Mouse (Mus musculus) ES-CJ7 (cell line): ENCODE data around the gene Slc25a4.

Source experiments
- DNase-seq: peaks from one replicate; pipeline ENCODE4 v3.0.0; 2011; ENCODE audit warnings: low read depth, low spot score

The Slc25a4 gene

DNA sequence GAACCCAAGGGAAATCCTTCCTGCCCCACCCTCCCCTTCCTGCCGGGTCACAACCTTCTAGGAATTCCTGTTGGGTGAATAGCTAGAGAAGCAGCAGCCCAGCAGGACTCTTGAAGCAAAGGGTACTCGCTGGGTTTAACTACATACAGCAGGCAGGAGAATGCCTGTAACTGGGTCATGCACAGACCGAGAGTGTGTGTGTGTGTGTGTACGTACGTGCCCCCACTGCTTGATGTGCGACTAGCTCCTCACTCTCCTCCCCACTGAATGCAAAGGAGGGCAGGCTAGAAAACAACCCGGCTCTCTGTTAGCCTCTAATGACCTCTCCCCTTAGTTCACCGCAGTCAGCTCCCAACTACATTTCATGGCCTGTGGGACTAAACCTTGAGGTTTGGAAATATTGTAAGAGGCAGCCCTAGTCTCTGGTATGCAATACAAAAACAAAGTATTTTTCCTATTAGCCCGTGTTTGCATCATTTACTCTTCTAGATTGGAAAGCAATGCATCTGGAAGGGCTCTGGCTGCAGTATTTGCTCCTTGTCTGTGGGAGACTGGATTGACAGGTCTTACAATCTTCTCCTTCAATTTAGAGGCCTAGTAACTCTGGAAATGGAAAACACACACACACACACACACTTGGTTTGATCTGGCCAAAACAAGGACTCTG is 6.0 kb downstream of the Slc25a4 start:
- DNase-seq = peak; percentile 47

DNA sequence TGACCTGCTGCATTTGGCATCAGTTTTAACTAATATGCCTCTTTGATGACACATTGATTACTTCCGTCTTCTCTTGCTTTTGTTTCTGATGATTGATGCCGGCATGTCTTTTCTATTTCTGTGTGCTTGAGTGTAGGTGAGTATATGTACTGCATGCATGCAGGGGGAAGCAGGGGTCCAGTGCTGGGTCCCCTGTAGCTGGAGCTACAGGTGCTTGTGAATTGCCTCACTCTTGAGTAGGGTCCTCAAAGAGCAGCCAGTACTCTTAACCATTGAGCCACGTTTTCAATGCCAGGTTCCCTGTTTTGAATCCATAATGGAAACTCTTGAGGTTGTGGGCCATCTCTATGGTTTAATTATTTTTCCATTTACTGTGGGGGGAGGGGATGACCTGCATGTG is 6.8 kb downstream of the Slc25a4 start:
- no peak for DNase-seq

DNA sequence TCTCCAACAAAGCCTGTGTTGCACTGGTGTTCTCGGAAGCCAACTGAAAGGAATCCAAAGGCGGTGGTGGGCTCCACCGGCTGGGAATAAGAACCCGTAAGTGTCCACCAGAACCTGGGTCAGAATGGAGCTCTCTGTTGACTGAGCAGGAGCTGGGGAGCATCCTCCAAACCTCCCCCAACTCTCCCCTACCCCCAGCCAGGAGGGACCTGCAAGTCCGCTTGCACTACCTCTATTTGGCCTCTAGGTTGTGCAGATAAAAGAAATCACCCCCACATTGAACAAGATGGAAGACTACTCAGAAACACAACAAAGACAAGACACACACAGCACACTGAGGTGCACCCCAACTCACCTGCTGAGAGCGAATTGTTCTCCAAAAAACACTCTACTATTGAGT is 8.7 kb downstream of the Slc25a4 start:
- DNase-seq = peak; percentile 64

DNA sequence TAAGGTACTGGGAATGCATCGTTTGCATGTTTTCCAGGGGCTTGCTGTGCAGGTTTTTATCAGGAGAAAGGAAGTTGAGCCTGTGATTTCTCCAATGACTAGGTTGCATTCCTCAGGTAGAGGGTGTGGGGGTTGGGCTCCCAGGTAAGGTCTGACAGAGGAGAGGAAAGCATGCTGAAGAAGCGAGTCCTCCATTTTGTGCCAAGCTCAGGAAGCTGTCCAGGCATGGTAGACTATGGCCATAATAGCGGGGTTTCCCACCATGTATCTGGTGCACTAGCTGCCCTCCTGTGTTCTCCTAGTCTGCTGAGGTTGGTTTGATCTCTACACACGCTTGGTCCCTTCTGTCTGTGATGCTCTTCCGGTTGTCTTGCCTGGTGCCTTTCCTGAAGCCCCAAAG is 13.4 kb downstream of the Slc25a4 start:
- no peak for DNase-seq

DNA sequence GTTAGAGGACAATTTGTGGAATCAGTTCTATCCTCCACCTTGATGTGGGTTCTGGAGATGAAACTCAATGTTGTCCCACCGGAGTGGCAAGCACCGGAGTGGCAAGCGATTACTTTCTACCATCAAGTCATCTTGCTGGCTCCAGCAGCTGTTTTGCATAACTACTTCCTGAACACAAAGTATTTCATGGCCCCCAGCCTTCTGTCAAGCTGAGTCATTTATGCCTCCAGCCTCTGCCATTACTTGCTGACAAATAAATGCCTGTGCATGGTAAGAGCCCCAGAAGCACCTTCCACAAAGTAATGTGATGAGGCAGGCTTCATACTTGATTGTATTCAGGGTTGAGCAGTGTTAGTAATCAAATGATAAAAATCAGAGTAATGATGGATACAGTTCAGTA is 14.2 kb downstream of the Slc25a4 start:
- no peak for DNase-seq

DNA sequence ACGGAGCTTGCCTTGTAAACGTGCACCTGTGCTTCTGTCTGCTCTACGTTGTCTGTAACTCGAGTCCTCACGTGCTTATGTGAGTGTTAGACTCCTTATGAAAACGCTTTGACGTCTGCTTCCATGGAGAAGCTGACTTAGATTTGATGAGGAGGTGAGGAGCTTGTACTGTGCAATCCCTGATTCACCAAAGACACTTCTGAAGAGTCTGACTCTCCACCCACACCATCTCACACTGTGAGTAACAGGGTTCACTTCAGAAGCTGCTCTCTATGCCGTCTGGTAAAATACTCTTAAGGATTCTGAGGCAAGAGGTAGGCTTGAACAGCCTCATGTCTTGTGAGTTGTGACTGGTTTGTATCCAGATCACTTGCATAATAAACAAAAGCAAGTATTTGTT is 18.0 kb downstream of the Slc25a4 start:
- no peak for DNase-seq

DNA sequence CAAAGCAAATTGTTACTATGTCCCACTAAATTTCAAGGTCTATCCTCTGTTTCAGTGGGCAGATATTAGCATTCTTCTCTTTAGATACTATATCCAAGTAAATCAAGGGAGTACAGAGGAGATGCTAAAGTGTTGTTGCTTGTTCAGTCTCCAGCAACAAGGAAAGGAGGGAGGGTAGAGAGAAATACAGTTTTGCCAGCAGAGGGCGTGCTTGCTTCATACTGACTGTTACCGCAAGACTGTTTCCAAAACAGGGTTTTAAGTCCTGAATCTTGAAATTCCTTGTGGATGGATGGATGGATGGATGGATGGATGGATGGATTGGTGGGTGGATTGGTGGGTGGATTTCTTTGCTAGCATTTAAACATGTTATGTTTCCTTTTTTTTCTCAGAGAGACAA is 25.7 kb downstream of the Slc25a4 start:
- peak; percentile 82 for DNase-seq

DNA sequence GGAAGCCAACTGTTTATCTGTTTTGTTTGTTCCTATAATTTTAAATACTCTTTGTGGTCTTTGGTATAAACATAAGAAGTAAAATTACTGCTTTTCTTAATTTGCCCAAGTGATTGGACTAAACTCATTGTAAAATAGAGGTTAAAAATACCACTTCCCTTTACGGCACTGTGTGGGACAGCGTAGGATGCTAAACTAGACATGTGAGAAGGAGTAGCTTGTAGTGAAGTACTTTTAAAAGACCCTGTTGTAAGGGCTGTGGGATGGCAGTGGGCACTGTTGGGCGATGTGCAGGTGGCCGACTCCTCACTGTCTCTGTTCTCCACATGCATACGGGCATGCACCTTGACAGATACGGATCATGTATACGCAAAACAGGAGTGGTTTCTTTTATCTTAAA is 30.9 kb downstream of the Slc25a4 start:
- no peak for DNase-seq

DNA sequence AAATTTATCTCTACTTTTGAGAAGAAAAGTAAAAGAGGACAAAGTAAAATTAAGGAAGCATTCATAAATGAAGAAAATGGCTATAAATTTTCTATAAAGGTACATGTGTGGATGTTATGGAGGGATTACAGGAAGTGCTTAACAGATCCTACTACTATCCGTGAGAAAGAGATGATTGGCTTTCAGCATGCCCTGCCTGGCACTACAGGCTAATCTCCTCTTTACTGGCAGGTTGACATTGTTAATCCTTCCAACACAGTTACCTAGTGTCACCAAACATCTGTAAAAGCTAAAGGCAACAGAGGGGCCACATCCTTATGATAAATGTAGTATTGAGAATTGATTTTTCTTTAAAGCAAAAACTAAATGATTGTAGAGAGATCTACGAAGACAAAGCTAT is 37.4 kb downstream of the Slc25a4 start:
- no peak for DNase-seq

DNA sequence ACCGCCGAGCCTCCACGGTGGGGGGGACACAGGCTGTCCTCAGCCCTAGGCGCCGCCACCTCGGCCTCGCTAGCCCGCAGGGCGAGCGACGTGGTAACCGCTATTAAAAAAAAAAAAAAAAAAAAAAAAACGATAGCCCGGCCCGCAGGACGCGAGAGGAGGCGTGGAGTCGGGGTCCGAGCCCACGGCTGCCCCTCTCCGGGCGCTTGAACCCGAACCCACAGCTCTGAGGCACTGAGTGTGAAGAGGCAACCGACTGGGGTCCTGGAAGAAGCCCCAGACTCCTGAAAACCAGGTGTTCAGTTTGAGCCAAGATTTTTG is 47.3 kb downstream of the Slc25a4 start:
- DNase-seq = no peak

DNA sequence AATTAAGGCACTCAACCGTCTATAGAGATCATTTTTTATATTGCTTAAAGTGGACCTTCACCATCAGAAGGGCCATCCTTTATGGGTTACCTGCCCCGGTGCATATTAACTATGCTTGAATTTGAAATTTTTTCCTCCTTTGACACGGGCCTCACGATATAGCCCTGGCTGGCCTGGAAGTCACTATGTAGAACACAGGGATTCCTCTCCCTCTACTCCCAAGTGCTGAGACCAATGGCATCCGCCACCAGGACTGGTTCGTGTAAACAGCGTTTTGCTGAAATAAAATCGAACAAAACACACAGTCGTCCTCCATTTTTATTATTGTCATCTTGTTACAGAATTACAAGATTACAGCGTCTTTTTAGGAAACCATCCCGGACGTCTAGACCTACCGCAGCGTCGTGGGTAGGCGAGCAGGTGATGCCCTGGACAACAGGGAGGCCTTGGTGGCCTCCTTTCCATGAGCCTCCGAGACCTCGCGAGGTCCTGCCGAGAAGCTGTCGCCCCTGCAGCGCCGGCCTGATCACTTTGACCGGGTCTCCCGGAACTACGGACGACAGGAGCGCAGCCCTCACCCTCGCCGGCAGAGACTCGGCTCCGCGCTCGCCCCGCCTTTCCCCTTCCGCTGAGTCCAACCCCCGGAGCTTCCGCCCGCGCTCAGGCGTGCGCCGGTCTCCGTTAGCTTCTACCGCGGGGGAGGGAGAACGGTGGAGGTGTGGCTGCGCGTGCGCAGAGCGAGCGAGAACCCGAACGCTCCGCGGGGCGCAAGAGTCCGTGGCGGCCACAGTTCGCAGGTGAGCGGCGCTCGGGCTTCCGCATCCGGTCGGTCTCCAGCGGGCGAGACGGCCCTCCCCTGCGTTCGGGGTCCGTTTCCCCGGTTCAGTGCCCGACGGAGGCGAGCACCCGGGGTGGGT is 47.9 kb downstream of the Slc25a4 start:
- peak; percentile 97 for DNase-seq
